Mouse (Mus musculus) kidney, embryonic 14.5 days (tissue): ENCODE data around the gene Rbp2. TPM values are rescaled to one million over a fixed set of nuclear protein-coding genes. Genes with fewer than 3 reads are reported as not detected.

Source experiments
- ATAC-seq: fragments of 200-750 bp; cut with Nextera tagmentation; 2 replicates; pipeline ENCODE4 v1.8.0; 2017; ENCODE audit warnings: moderate number of reproducible peaks, mild to moderate bottlenecking, moderate TSS enrichment, moderate library complexity; ENCODE audit not compliant: low FRiP score, low TSS enrichment
- H3K27ac ChIP-seq: fragments of 300-500 bp; sonication (generic); 2 replicates; pipeline ENCODE4 v1.5.1; 2014; ENCODE audit warnings: low read depth, mild to moderate bottlenecking, low read length, moderate library complexity, mixed read lengths
- H3K27me3 ChIP-seq: fragments of 300-500 bp; sonication (generic); 2 replicates; pipeline ENCODE4 v1.6.1; 2014; ENCODE audit warnings: mild to moderate bottlenecking, low read length; ENCODE audit not compliant: control insufficient read depth, insufficient read depth
- H3K36me3 ChIP-seq: fragments of 300-500 bp; sonication (generic); 2 replicates; pipeline ENCODE4 v1.6.1; 2014; ENCODE audit warnings: low read length, mixed read lengths; ENCODE audit not compliant: control insufficient read depth, insufficient read depth
- H3K4me1 ChIP-seq: fragments of 300-500 bp; sonication (generic); 2 replicates; pipeline ENCODE4 v1.6.1; 2014; ENCODE audit warnings: low read length, mixed read lengths; ENCODE audit not compliant: control insufficient read depth, insufficient read depth
- H3K4me2 ChIP-seq: fragments of 300-500 bp; sonication (generic); replicated peaks from 2 replicates; pipeline ENCODE4 v1.6.1; 2014; ENCODE audit warnings: low read depth, mild to moderate bottlenecking, low read length
- H3K4me3 ChIP-seq: fragments of 300-500 bp; sonication (generic); 2 replicates; pipeline ENCODE4 v1.5.1; 2014; ENCODE audit warnings: mild to moderate bottlenecking, low read length
- H3K9ac ChIP-seq: fragments of 300-500 bp; sonication (generic); 2 replicates; pipeline ENCODE4 v1.6.1; 2014; ENCODE audit warnings: low read depth, mild to moderate bottlenecking, low read length, moderate library complexity
- H3K9me3 ChIP-seq: fragments of 300-500 bp; sonication (generic); 2 replicates; pipeline ENCODE4 v1.6.1; 2016; ENCODE audit warnings: low read length; ENCODE audit not compliant: control insufficient read depth
- WGBS: fragments of 180-500 bp; shearing (Covaris S2); extraction: QIAGEN DNeasy Blood & Tissue Kit; methylation state at CpG from one replicate; pipeline ENCODE4 v1.1.7; 2014; 5-methylcytosine and 5-hydroxymethylcytosine counted together
- polyA plus RNA-seq: library from polyadenylated mRNA; unstranded; fragments of >200 nt; fragmentation: Nextera tagmentation; extraction: Ambion mirVana; gene quantifications from 2 replicates; pipeline ENCODE4 v1.2.1, GENCODE M21; 2014

Rbp2 gene
- polyA plus RNA-seq, 1 experiment from 2014 or later: 0.68 TPM

DNA sequence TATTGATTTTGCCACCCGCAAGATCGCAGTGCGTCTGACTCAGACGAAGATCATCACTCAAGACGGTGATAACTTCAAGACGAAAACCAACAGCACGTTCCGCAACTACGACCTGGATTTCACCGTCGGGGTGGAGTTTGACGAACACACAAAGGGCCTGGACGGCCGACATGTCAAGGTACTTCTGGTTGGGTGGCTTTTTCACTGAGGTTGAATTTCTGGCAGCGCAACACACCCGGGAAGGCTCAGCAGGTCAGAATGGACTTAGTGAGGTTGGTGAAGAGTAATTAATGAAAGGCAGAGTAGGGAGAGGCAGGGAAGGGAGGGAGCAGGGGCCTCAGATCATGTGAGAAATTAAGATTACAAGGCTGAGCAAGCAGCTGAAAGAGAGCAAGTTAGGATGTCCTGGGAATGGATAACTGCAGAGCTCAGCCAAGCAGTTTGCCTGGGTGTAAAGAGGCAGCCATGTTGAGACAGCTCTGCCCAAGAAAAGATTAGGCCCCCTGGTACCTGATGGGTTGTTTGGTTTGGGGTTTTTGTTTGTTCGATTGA is 12.9 kb downstream of the Rbp2 start:
- no peaks in the 10 kb centered on the region for H3K27me3 ChIP-seq
- ATAC-seq: no peak
- H3K9me3 ChIP-seq: no peaks in the 10 kb centered on the region
- H3K4me3 ChIP-seq: no peak overlapping the region
- no peaks in the 10 kb centered on the region for H3K36me3 ChIP-seq
- H3K9ac ChIP-seq: no peak overlapping the region
- peaks cover 22% of the 10 kb centered on the region for H3K4me1 ChIP-seq
- no peak overlapping the region for H3K4me2 ChIP-seq
- 72% methylated on average over 17 of the region's 17 CpGs for WGBS
- no peak overlapping the region; the same call in 1 of the 2 replicates for H3K27ac ChIP-seq

DNA sequence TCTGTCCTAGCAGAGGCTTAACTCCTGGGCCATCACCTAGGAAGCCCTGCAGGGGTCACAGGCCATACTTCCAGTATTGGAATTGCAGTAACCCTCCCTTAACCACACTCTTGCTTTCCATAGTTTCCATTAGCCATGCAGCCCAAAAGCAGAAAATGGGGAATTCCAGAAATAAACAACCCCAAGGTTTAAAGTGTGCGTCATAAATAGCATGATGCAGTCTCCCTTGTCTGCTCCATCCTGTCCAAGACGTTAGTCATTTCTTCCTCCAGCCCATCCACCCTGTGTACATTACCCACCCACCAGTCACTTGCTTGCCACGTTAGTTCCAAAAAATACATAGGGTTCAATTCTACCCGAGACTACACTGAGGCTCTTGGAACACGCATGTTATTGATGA is 13.7 kb downstream of the Rbp2 start:
- Histone ChIP-seq H3K4me1 (peaks cover 22% of the 10 kb centered on the region), H3K27ac (no peak overlapping the region), H3K27me3 (no peaks in the 10 kb centered on the region), H3K9ac (no peak overlapping the region), H3K4me3 (no peak overlapping the region), H3K9me3 (no peaks in the 10 kb centered on the region), H3K36me3 (no peaks in the 10 kb centered on the region), H3K4me2 (no peak overlapping the region)
- WGBS: 85% methylated on average over 5 of the region's 5 CpGs
- no peak for ATAC-seq

GRCm38 (mm10) chr9:98507480-98507879 is 21.6 kb downstream of the Rbp2 start:
- no peaks in the 10 kb centered on the region for H3K27me3 ChIP-seq
- H3K4me2 ChIP-seq: no peak overlapping the region
- no peaks in the 10 kb centered on the region for H3K4me1 ChIP-seq
- WGBS: 29% methylated on average over 6 of the region's 6 CpGs
- no peak overlapping the region for H3K27ac ChIP-seq
- no peaks in the 10 kb centered on the region for H3K36me3 ChIP-seq
- ATAC-seq: no peak
- no peak overlapping the region for H3K4me3 ChIP-seq
- no peak overlapping the region for H3K9ac ChIP-seq
- H3K9me3 ChIP-seq: no peaks in the 10 kb centered on the region

GRCm38 (mm10) chr9:98510363-98511055 is 24.6 kb downstream of the Rbp2 start:
- Histone ChIP-seq H3K4me2 (no peak overlapping the region), H3K9me3 (no peaks in the 10 kb centered on the region), H3K4me1 (no peaks in the 10 kb centered on the region), H3K36me3 (no peaks in the 10 kb centered on the region), H3K27me3 (no peaks in the 10 kb centered on the region), H3K27ac (no peak overlapping the region), H3K4me3 (no peak overlapping the region), H3K9ac (no peak overlapping the region)
- no peak for ATAC-seq
- WGBS: 91% methylated on average over 6 of the region's 6 CpGs

GRCm38 (mm10) chr9:98523872-98524271 is 38.0 kb downstream of the Rbp2 start:
- no peak overlapping the region for H3K4me3 ChIP-seq
- no peaks in the 10 kb centered on the region for H3K4me1 ChIP-seq
- H3K27ac ChIP-seq: no peak overlapping the region
- H3K36me3 ChIP-seq: no peaks in the 10 kb centered on the region
- no peak for ATAC-seq
- H3K9ac ChIP-seq: no peak overlapping the region
- H3K27me3 ChIP-seq: no peaks in the 10 kb centered on the region
- no peaks in the 10 kb centered on the region for H3K9me3 ChIP-seq
- WGBS: 42% methylated on average over 2 of the region's 2 CpGs
- no peak overlapping the region for H3K4me2 ChIP-seq

DNA sequence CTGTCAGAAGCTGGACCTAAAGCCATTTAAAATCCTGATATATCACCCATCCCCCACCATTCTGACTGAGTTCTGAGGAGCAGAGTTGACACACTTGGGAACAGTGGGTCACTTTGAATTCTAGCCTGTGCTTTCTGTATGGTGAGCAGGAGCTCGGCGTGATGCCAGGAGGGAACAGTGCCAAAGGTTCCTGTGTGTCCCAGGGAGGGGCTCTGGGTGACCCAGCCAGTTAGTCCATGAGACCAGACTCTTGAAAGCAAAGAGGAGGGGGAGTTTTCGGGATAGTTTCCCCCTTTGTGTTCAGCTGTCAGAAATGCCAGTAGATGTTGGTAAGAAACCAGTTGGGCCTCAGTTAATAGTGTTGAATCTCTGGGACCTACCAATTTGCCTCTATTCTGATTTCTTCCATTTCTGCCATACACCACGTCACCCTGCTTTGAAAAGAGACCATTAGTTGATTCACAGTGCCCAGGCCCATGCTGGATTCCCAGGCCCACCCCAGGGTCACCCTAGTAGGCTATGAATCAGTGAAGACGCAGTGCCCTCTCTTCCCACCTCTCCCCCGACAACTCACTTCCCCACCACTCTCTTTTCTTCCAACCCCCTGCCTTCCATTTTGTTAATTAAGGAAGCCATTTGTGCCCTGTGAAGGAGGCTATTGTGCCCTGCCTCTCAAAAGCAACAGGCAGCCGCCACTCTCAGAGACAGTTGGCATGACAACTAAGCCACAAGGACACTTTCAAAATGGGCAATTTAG is 39.0 kb downstream of the Rbp2 start:
- H3K4me3 ChIP-seq: no peak overlapping the region
- no peak overlapping the region for H3K27ac ChIP-seq
- 68% methylated on average over 7 of the region's 7 CpGs for WGBS
- H3K4me1 ChIP-seq: no peaks in the 10 kb centered on the region
- no peaks in the 10 kb centered on the region for H3K36me3 ChIP-seq
- H3K27me3 ChIP-seq: no peaks in the 10 kb centered on the region
- H3K4me2 ChIP-seq: no peak overlapping the region
- H3K9ac ChIP-seq: no peak overlapping the region
- no peak for ATAC-seq
- no peaks in the 10 kb centered on the region for H3K9me3 ChIP-seq

DNA sequence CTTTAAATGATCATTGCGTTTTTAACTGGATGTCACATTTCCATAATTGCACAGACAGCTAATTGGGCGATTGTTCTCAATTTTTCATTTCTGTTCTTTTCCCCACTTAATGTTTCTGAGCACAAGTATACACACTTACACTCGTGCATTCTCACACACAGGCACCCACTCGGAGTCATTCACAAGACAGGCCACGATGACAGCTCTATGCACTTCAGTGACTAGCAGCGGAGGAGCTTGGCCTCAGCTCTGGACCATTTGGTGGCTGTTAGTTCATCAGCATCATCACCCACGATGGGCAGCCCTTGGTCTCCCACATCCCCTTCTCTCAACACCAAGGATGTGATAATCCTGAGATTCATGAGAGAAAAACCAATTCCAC is 39.6 kb downstream of the Rbp2 start:
- WGBS: 43% methylated on average over 7 of the region's 7 CpGs

DNA sequence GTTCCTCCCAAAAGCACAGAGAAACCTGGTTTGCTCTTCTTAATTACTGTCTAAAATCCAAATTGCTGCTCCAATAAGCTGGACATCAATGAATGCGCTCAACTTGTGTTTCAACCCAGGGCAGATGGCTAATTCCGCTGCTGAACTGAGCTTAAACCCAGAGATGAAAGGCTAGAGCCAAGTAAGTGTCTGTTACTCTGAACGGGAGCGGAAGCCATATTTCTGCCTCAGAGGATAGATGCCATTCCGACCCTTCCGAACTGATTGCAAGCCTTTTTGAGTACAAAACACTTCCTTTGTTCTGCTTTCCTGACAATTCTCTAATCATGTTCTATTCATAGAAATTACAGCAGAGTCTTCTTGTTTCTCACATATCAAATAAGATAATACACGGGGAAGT is 41.3 kb downstream of the Rbp2 start:
- no peaks in the 10 kb centered on the region for H3K36me3 ChIP-seq
- H3K9me3 ChIP-seq: no peaks in the 10 kb centered on the region
- no peak overlapping the region for H3K4me3 ChIP-seq
- H3K27ac ChIP-seq: no peak overlapping the region
- no peaks in the 10 kb centered on the region for H3K27me3 ChIP-seq
- no peak overlapping the region for H3K9ac ChIP-seq
- 53% methylated on average over 7 of the region's 7 CpGs for WGBS
- no peaks in the 10 kb centered on the region for H3K4me1 ChIP-seq
- ATAC-seq: no peak
- no peak overlapping the region for H3K4me2 ChIP-seq

More for the DNA sequence above, 39.6 kb downstream of the Rbp2 start:
- Histone ChIP-seq H3K36me3 (no peaks in the 10 kb centered on the region), H3K9me3 (no peaks in the 10 kb centered on the region), H3K4me2 (no peak overlapping the region), H3K4me3 (no peak overlapping the region), H3K27ac (no peak overlapping the region), H3K9ac (no peak overlapping the region), H3K27me3 (no peaks in the 10 kb centered on the region), H3K4me1 (no peaks in the 10 kb centered on the region)
- ATAC-seq: no peak

DNA sequence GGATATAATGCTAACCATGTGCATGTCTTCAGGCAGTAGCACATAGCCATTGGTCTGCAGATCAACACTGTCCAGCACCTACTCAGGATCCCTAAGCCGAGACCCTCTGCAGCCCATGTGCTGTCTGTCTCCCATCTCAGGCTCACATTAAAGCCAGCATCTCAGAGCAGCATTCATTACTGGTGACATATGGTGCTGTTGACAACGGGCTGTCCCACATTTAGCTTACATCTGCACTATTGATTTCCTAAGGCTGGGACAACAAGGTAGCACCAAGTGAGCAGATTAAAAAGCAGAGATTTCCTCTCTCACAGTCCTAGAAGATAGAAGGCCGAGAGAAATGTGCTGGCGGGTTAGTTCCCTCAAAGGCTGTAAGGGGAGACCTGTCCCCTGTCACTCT is 43.9 kb downstream of the Rbp2 start:
- Histone ChIP-seq H3K9ac (no peak overlapping the region), H3K36me3 (no peaks in the 10 kb centered on the region), H3K27ac (no peak overlapping the region), H3K4me2 (no peak overlapping the region), H3K9me3 (no peaks in the 10 kb centered on the region), H3K4me3 (no peak overlapping the region), H3K27me3 (no peaks in the 10 kb centered on the region), H3K4me1 (no peaks in the 10 kb centered on the region)
- WGBS: 65% methylated on average over 4 of the region's 4 CpGs
- ATAC-seq: no peak
